Mouse (Mus musculus): ENCODE data around the gene Pstpip1. TPM values are rescaled to one million over a fixed set of nuclear protein-coding genes. Genes with fewer than 3 reads are reported as not detected.

Pstpip1 gene
- polyA plus RNA-seq, 1 experiment from 2014 or later, result 2.6 TPM

Other genes starting within 250 kb of the Pstpip1 start
- gene Scaper, start 151.8 kb upstream of the Pstpip1 start, polyA plus RNA-seq (2015; fragmentation: Nextera tagmentation; extraction: Ambion mirVana), result 7.3 and 7.7 TPM in 2 replicates
- not detected in 2 replicates for gene 4930563M21Rik, start 79.4 kb upstream of the Pstpip1 start, polyA plus RNA-seq (2015; fragmentation: Nextera tagmentation; extraction: Ambion mirVana)
- gene Rcn2, start 48.1 kb upstream of the Pstpip1 start, polyA plus RNA-seq (2015; fragmentation: Nextera tagmentation; extraction: Ambion mirVana), result 221 and 235 TPM in 2 replicates
- 406 and 422 TPM in 2 replicates for gene Tspan3, start 75.5 kb downstream of the Pstpip1 start, polyA plus RNA-seq (2015; fragmentation: Nextera tagmentation; extraction: Ambion mirVana)